Mouse (Mus musculus) lung, postnatal 0 days (tissue): ENCODE measurements around the gene Padi2. TPM values are rescaled to one million over a fixed set of nuclear protein-coding genes. Genes with fewer than 3 reads are reported as not detected.

ENCODE experiments used
- ATAC-seq: fragments of 200-750 bp; cut with Nextera tagmentation; 2 replicates; pipeline ENCODE4 v1.8.0; 2017; ENCODE audit warnings: moderate library complexity
- DNase-seq: peaks from one replicate; pipeline ENCODE4 v3.0.0-alpha.2; 2016; ENCODE audit warnings: low spot score
- H3K27ac ChIP-seq: fragments of 300-500 bp; sonication (generic); 2 replicates; pipeline ENCODE4 v1.5.1; 2014; ENCODE audit warnings: antibody characterized with exemption, mild to moderate bottlenecking, low read length, mixed read lengths
- H3K27me3 ChIP-seq: fragments of 300-500 bp; sonication (generic); replicated peaks from 2 replicates; pipeline ENCODE4 v1.6.1; 2014; ENCODE audit warnings: low read length, mixed read lengths; ENCODE audit not compliant: insufficient read depth
- H3K36me3 ChIP-seq: fragments of 300-500 bp; sonication (generic); 2 replicates; pipeline ENCODE4 v1.6.1; 2014; ENCODE audit warnings: low read length, mixed read lengths; ENCODE audit not compliant: insufficient read depth
- H3K4me1 ChIP-seq: fragments of 300-500 bp; sonication (generic); 2 replicates; pipeline ENCODE4 v1.6.1; 2014; ENCODE audit warnings: antibody characterized with exemption, low read depth, low read length, mixed read lengths; ENCODE audit not compliant: insufficient read depth
- H3K4me2 ChIP-seq: fragments of 300-500 bp; sonication (generic); replicated peaks from 2 replicates; pipeline ENCODE4 v1.6.1; 2014; ENCODE audit warnings: low read depth, mild to moderate bottlenecking, low read length, moderate library complexity, mixed read lengths
- H3K4me3 ChIP-seq: fragments of 300-500 bp; sonication (generic); 2 replicates; pipeline ENCODE4 v1.5.1; 2014; ENCODE audit warnings: low read depth, low read length
- H3K9ac ChIP-seq: fragments of 300-500 bp; sonication (generic); replicated peaks from 2 replicates; pipeline ENCODE4 v1.6.1; 2014; ENCODE audit warnings: low read depth, mild to moderate bottlenecking
- H3K9me3 ChIP-seq: fragments of 300-500 bp; sonication (generic); 2 replicates; pipeline ENCODE4 v1.6.1; 2016; ENCODE audit warnings: low read length, mixed read lengths
- CTCF ChIP-seq: IDR thresholded peaks from 2 replicates; pipeline ENCODE4 v1.5.1; 2016; ENCODE audit warnings: antibody characterized with exemption, mild to moderate bottlenecking
- EP300 ChIP-seq: IDR thresholded peaks from 2 replicates; pipeline ENCODE4 v1.6.1; 2016; ENCODE audit warnings: antibody characterized with exemption, mild to moderate bottlenecking, control low read depth
- WGBS: fragments of 180-500 bp; shearing (Covaris S2); extraction: QIAGEN DNeasy Blood & Tissue Kit; methylation state at CpG from one replicate; pipeline ENCODE4 v1.1.7; 2014; 5-methylcytosine and 5-hydroxymethylcytosine counted together
- polyA plus RNA-seq: library from polyadenylated mRNA; unstranded; fragments of >200 nt; fragmentation: Nextera tagmentation; extraction: Ambion mirVana; gene quantifications from 2 replicates; pipeline ENCODE4 v1.2.1, GENCODE M21; 2015

Padi2 gene
- polyA plus RNA-seq, 1 experiment from 2014 or later, result 0.94 TPM

DNA sequence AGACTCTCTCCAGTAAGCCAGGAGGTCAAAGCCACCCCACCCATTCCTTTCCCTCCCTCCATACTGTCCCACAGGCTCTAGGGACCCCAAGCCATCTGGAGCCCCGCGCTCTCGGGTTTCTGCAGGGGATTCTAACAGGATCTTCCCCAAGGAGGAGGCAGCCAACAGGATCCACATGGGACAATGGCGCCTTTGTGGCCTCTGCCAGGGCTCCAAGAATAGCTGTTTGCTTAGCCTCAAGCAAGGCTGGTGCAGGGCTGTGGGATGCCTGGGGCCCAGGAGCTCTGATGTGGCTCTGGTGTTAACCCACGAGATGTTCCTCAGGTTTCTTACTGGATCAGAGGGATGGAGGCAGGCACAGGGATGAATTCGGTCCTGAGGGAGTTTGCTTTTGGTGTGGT is 8.6 kb downstream of the Padi2 start:
- ATAC-seq (no peak), DNase-seq (no peak)
- WGBS, result 41% methylated on average over 6 of the region's 6 CpGs

DNA sequence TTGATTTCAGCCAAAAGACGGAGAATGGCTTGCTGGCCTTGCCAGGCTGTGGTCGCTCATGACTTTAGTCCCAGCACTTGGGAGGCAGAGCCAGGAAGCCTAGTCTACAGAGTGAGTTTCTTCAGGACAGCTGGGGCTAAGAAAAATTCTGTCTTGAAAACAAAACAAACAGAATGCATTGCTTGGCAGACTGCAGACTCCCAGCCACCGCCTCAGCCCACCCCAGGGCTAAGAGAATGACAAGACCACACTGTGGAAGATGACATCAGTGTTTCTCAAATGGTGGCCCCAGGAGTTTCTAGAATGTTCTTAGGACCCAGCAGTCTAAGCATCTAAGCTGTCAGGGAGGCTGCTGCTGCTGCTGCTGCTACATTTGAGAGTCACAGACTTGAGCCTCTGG is 9.1 kb downstream of the Padi2 start:
- Histone ChIP-seq H3K36me3 (no peaks in the 10 kb centered on the region), H3K4me2 (no peak overlapping the region), H3K9ac (no peak overlapping the region), H3K27me3 (no peaks in the 10 kb centered on the region), H3K4me1 (no peaks in the 10 kb centered on the region), H3K27ac (no peak overlapping the region), H3K9me3 (no peaks in the 10 kb centered on the region), H3K4me3 (no peak overlapping the region)
- ATAC-seq (no peak), DNase-seq (no peak)
- WGBS, result 55% methylated on average over 3 of the region's 3 CpGs
- TF ChIP-seq CTCF (no peak), EP300 (no peak)

More for the DNA sequence above, 8.6 kb downstream of the Padi2 start:
- no peak overlapping the region for H3K4me3 ChIP-seq
- H3K36me3 ChIP-seq, result no peaks in the 10 kb centered on the region
- no peaks in the 10 kb centered on the region for H3K27me3 ChIP-seq
- H3K9me3 ChIP-seq, result no peaks in the 10 kb centered on the region
- H3K4me1 ChIP-seq, result no peaks in the 10 kb centered on the region
- TF ChIP-seq EP300, result no peak
- no peak for TF ChIP-seq CTCF
- H3K27ac ChIP-seq, result no peak overlapping the region
- no peak overlapping the region for H3K9ac ChIP-seq
- H3K4me2 ChIP-seq, result no peak overlapping the region

DNA sequence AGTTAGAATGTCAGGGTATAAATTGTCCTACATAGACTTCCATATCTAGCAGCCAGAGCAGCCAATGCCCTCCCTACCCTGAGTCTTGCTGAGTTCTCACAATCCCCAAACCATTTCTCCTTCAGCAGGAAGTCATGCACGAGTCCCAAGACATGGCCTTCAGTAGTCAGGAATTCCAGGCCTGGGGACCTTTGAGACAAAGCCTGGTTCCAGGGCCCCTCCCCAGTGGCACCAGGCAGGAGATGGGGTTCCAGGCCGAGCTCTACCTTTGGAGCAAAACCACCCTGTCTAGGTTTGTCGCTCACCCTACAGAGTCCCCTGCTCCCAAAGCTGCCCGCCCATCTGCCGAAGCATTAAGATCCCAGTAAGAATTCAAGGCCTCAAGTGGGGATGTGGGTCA is 10.2 kb downstream of the Padi2 start:
- DNase-seq, result no peak
- WGBS, result 88% methylated on average over 5 of the region's 5 CpGs
- Histone ChIP-seq H3K4me1 (no peaks in the 10 kb centered on the region), H3K36me3 (no peaks in the 10 kb centered on the region), H3K4me3 (no peak overlapping the region), H3K4me2 (no peak overlapping the region), H3K9me3 (no peaks in the 10 kb centered on the region), H3K27ac (no peak overlapping the region), H3K27me3 (no peaks in the 10 kb centered on the region), H3K9ac (no peak overlapping the region)
- TF ChIP-seq EP300 (no peak), CTCF (no peak)
- ATAC-seq, result no peak

DNA sequence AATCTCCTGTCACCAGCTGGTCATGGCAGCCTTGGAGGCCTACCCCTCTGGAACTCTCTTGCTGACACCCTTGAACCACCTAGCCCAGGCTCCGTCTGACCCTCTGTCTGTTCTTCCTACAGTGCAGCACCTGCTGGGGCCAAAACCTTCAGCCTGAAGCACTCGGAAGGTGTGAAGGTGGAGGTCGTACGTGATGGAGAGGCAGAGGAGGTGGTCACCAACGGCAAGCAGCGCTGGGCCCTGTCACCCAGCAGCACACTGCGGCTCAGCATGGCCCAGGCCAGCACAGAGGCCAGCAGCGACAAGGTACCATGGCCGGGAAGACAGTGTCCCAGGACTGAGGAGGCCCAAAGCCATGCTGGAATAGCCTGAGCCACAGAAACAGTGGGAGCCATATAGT is 11.3 kb downstream of the Padi2 start:
- H3K9me3 ChIP-seq, result no peaks in the 10 kb centered on the region
- DNase-seq (no peak), ATAC-seq (no peak)
- H3K4me1 ChIP-seq, result no peaks in the 10 kb centered on the region
- H3K9ac ChIP-seq, result no peak overlapping the region
- no peak overlapping the region for H3K4me3 ChIP-seq
- no peaks in the 10 kb centered on the region for H3K27me3 ChIP-seq
- H3K27ac ChIP-seq, result no peak overlapping the region
- TF ChIP-seq EP300 (no peak), CTCF (no peak)
- H3K4me2 ChIP-seq, result no peak overlapping the region
- H3K36me3 ChIP-seq, result no peaks in the 10 kb centered on the region
- 87% methylated on average over 9 of the region's 9 CpGs for WGBS

DNA sequence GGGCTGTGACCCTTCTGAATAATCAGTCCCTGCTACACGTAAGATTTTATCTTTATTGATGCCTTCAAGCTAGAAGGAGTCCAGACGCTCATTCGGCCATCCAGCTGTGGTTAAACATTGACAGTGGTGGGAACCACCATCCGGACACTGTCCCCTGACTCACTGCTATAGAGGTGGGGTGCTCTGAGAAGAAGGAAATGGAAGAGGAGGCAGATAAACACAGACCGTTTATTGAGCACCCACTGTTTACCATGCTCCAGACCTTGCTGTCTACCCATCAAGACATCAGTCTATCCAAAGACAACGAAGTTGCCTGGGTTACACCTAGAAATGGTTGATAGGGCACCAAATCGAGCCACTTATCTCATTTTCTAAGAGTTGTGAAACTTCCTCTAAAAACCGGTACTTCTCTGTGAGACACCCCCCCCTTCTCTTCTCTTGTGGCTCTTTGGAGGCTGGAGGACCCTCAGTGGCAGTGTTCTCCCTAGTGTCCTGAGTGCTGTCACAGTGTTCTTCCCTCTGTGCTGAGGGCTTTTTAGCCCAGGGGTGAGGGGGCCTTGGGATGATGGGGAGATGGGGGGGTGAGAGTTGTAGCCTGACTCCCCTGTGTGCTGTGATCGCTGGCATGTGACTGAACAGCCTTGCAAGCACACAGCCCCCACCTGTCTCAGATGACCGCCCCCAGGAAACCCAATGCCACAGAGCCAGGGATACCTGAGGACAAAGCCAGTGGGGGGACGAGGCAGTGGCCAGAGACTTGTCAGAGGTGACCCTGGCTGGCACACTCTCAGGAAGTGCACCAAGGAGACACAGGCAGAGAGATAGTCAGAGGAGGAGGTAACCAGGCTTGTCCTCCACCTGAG is 14.1 kb downstream of the Padi2 start:
- ATAC-seq (no peak), DNase-seq (no peak)
- TF ChIP-seq CTCF (no peak), EP300 (no peak)
- Histone ChIP-seq H3K4me1 (no peaks in the 10 kb centered on the region), H3K4me3 (no peak overlapping the region), H3K9me3 (no peaks in the 10 kb centered on the region), H3K9ac (no peak overlapping the region), H3K4me2 (no peak overlapping the region), H3K36me3 (no peaks in the 10 kb centered on the region), H3K27me3 (no peaks in the 10 kb centered on the region), H3K27ac (no peak overlapping the region)
- WGBS, result 37% methylated on average over 11 of the region's 11 CpGs

DNA sequence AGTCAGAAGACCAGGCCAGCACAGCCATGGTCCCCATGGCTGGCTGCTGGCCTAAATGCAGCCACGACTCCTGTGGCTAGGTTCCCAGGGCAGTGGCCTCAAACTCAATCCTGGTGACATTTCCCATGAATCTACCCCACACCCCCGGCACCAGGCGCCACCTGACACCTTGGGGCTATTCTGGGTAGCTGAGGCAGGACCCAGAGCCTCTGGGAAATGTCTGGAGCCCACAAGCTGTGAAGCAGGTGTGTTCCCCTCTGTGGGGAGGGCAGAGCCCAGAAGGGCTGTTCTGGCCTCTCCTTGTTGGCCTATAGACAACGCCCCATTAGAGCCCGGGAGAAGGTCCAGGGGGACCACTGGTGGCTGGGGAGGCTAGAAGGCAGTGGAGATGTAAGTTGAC is 16.4 kb downstream of the Padi2 start:
- Histone ChIP-seq H3K27me3 (no peaks in the 10 kb centered on the region), H3K9ac (no peak overlapping the region), H3K27ac (no peak overlapping the region), H3K4me1 (no peaks in the 10 kb centered on the region), H3K36me3 (no peaks in the 10 kb centered on the region), H3K4me2 (no peak overlapping the region), H3K9me3 (no peaks in the 10 kb centered on the region), H3K4me3 (no peak overlapping the region)
- ATAC-seq (no peak), DNase-seq (no peak)
- WGBS, result 82% methylated on average over 5 of the region's 5 CpGs
- TF ChIP-seq CTCF (no peak), EP300 (no peak)
